Mouse (Mus musculus): Measurements from ENCODE around the gene Pfas. TPM values are rescaled to one million over a fixed set of nuclear protein-coding genes. Genes with fewer than 3 reads are reported as not detected.

Gene Pfas
- polyA plus RNA-seq (2016; fragmentation: Nextera tagmentation; extraction: Ambion mirVana): 70.5 and 72.8 TPM in 2 replicates

DNA sequence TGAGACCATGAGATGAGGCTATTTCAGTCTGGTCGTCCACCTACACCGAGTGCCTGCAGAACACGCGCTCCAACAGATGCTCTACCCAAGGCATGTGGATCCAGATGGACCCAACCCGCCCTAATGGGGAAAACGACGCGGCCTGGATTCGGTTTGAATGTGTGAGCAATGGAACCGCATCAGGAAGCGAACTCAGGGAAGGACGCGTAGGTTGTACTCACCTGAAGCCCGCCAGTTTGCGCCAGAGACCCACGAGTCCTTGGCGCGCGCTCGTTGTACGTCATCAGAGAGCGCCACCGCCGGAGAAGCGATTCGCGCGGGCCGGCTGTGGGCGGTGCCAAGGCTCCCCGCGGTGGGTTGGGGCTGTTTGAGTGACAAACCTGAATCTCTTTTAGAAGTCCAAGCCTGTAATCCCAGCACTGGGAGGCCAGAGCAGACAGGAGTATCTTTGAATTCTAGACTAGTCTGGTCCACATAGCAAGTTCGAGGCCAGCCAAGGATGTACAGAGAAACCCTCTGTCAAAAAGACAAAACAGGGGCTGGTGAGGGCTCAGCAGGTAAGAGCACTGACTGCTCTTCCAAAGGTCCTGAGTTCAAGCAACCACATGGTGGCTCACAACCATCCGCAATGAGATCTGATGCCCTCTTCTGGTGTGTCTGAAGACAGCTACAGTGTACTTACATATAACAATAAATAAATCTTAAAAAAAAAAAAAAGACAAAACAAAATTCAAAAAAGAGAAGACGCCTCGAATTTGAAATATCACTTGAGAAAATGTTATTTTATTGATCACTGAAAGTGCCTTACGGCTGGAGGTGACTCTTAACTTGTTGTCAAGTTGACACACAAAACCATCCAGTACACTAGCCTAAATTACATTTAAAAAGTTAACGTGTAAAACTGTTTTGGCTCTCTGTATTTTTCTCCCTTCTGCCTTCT lies at the start of gene Pfas:
Pfas (minus strand) TSS at position 279 of the 940 bp plus-strand sequence.
- peak; percentile 95 for DNase-seq (ENCODE audit: extremely low spot score, low spot score)
- 9% methylated on average over 38 of the region's 38 CpGs for WGBS
- H3K4me3 ChIP-seq: peak within 1 kb of the TSS; percentile 70
- H3K4me1 ChIP-seq: peaks cover 33% of the 10 kb centered on the region
- H3K27me3 ChIP-seq (ENCODE audit: poor library complexity, severe bottlenecking): no peaks in the 10 kb centered on the region
- peak within 1 kb of the TSS; percentile 90 for H3K27ac ChIP-seq
- H3K36me3 ChIP-seq (replicated peaks): peaks cover 29% of the 10 kb centered on the region
- H3K9me3 ChIP-seq: no peaks in the 10 kb centered on the region

DNA sequence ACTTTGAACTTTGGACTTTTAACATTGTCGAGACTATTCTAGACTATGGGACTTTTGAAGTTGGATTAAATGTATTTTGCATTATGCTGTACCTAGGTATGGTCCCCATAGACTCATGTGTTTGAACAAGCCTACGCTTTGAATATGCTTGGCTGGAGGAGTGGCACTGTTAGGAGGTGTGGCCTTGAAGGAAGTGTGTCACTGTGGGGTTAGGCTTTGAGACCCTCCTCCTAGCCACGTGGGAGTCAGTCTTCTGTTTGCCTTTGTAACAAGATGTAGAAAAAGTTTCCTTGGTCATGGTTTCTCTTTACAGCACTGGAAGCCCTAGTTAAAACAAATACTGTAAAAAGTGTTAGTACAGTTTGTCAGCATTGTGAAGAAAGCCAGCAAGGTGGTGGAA lies 45.6 kb upstream of the Pfas start:
- Histone ChIP-seq H3K4me3 (no peak overlapping the region; the same call in 1 of the 2 replicates), H3K27ac (no peak overlapping the region), H3K36me3 (replicated peaks) (peaks cover 57% of the 10 kb centered on the region), H3K4me1 (peaks cover 21% of the 10 kb centered on the region), H3K27me3 (ENCODE audit: poor library complexity, severe bottlenecking) (no peaks in the 10 kb centered on the region), H3K9me3 (no peaks in the 10 kb centered on the region)
- DNase-seq (ENCODE audit: extremely low spot score, low spot score): no peak
- WGBS: 78% methylated on average over 3 of the region's 3 CpGs

DNA sequence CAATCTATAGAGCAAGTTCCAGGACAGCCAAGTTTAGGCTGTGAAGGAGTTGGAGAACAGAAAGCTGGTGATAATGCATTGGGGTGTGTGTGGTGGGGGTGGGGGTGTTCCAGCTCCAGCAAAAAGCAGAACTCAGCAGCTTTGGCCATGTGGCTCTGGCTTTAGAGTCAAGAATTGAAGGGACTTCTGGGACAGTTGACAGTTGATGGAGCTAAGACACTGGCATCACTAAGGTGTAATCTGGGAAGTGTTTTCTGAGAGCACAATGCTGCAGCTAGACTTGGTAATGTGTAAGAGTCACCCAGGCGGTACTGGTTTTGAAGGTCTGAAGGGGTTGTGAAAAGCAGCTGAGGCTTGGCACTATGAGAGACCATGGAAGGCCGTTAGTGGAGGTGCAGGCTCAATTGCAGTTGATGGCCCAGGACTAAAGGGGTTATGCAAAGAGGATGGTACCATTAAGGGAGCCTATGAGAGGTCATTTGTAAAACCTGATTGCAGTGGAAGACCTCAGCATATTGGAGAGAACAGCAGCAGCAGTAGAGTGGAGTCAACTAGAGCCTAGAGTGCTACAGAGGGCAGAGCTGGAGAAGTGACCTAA lies 44.7 kb upstream of the Pfas start:
- Histone ChIP-seq H3K4me1 (peaks cover 18% of the 10 kb centered on the region), H3K9me3 (no peaks in the 10 kb centered on the region), H3K27me3 (ENCODE audit: poor library complexity, severe bottlenecking) (no peaks in the 10 kb centered on the region), H3K4me3 (no peak overlapping the region), H3K36me3 (replicated peaks) (peaks cover 67% of the 10 kb centered on the region), H3K27ac (no peak overlapping the region)
- no peak for DNase-seq (ENCODE audit: extremely low spot score, low spot score)
- 91% methylated on average over 2 of the region's 2 CpGs for WGBS

DNA sequence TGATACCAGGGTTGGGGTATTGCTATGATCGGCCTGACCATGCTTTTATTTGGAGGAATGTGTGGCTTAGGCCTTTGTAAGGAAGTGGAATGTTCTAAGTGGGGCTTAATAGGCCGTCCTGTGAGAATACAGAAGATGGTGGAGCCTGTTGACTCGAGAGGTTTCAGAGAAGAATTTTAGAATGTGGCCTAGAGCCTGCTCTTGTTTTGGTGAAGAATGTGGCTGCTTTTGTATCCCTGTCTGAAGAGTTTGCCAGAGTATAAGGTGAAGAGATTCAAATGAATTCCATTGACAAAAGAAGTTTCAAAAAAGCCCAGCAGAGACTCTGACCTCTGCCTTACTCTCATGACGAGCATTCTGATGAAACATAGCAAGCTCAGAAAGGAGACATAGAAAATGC lies 43.5 kb upstream of the Pfas start:
- DNase-seq (ENCODE audit: extremely low spot score, low spot score): no peak
- H3K9me3 ChIP-seq: no peaks in the 10 kb centered on the region
- peaks cover 30% of the 10 kb centered on the region for H3K4me1 ChIP-seq
- H3K4me3 ChIP-seq: no peak overlapping the region; the same call in 1 of the 2 replicates
- peaks cover 76% of the 10 kb centered on the region for H3K36me3 ChIP-seq (replicated peaks)
- WGBS: 80% methylated on average over 4 of the region's 4 CpGs
- H3K27ac ChIP-seq: no peak overlapping the region
- no peaks in the 10 kb centered on the region for H3K27me3 ChIP-seq (ENCODE audit: poor library complexity, severe bottlenecking)

DNA sequence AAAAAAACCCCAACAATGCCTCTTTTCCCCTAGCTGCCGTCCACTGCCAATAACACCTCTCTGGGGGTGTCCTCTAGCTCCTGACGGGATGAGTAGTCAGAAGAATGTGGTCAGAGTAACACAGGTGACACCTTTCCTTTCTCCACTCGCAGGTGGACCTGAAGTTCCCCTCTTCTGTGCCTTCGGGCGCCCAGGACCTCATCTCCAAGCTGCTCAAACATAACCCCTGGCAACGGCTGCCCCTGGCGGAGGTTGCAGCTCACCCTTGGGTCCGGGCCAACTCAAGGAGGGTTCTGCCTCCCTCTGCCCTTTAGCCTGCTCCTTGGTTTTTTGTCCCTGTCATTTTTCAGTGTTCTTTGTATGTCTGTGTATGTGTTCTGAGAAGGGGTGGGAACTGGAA lies 42.5 kb upstream of the Pfas start:
- Histone ChIP-seq H3K9me3 (no peaks in the 10 kb centered on the region), H3K27me3 (ENCODE audit: poor library complexity, severe bottlenecking) (no peaks in the 10 kb centered on the region), H3K4me1 (peaks cover 35% of the 10 kb centered on the region), H3K27ac (no peak overlapping the region), H3K36me3 (replicated peaks) (peaks cover 76% of the 10 kb centered on the region), H3K4me3 (no peak overlapping the region)
- 92% methylated on average over 8 of the region's 8 CpGs for WGBS
- DNase-seq (ENCODE audit: extremely low spot score, low spot score): no peak

DNA sequence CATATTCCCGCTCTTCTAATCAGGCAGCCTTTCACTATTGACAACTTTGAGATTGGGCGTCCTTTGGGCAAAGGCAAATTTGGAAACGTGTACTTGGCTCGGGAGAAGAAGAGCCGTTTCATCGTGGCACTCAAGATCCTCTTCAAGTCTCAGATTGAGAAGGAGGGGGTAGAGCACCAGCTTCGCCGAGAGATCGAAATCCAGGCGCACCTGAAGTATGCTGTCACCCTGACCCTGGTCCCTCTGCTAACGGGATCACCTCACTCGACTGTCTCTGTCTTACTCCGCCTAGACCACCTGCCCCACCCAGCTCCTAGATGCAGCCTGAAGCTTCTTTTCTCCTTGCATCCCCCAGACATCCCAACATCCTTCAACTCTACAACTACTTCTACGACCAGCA lies 39.9 kb upstream of the Pfas start:
- H3K9me3 ChIP-seq: no peaks in the 10 kb centered on the region
- peak overlapping the region; percentile 67; the same call in 1 of the 2 replicates for H3K4me3 ChIP-seq
- DNase-seq (ENCODE audit: extremely low spot score, low spot score): no peak
- WGBS: 94% methylated on average over 14 of the region's 14 CpGs
- no peak overlapping the region for H3K27ac ChIP-seq
- no peaks in the 10 kb centered on the region for H3K27me3 ChIP-seq (ENCODE audit: poor library complexity, severe bottlenecking)
- peaks cover 62% of the 10 kb centered on the region for H3K36me3 ChIP-seq (replicated peaks)
- peaks cover 35% of the 10 kb centered on the region for H3K4me1 ChIP-seq

DNA sequence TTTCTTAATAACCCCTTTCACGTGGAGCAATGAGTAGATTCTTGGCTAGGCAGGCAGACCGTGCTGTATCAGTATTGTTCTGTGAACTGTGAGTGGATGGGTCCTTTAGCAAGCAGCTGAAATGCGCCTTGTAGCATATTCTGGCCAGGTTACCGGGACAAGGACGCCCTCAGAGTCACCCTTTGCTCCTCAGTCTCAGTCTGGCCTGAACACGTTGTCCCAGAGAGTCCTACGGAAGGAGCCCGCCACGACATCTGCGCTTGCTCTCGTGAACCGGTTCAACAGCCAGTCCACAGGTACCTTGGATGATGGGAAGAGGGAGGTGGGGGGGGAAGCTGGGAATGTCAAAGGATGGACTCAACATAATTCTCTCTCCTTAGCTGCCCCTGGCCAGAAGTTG lies 39.3 kb upstream of the Pfas start:
- Histone ChIP-seq H3K27me3 (ENCODE audit: poor library complexity, severe bottlenecking) (no peaks in the 10 kb centered on the region), H3K36me3 (replicated peaks) (peaks cover 56% of the 10 kb centered on the region)
- 91% methylated on average over 12 of the region's 12 CpGs for WGBS

DNA sequence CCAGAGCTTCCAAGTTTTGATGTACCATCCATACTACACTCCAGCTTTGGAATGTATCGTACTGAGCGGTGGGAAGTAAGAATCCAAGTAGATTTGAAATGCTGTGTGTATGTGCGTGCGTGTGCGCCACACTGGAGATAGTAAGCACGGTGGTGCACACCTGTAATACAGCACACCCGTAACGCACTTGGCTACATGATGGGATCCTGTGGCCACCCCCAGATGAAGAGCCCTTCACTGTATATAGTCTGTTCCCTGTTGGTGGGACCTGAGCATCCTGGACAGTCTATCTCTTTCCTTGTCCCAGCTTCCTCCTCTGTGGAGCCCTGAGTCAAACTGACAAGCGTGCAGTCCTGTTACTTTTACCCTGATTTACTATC lies 38.1 kb upstream of the Pfas start:
- Histone ChIP-seq H3K4me1 (peaks cover 35% of the 10 kb centered on the region), H3K27me3 (ENCODE audit: poor library complexity, severe bottlenecking) (no peaks in the 10 kb centered on the region), H3K4me3 (peak overlapping the region; percentile 67), H3K36me3 (replicated peaks) (peaks cover 44% of the 10 kb centered on the region), H3K9me3 (no peaks in the 10 kb centered on the region), H3K27ac (peak overlapping the region; percentile 96)
- 19% methylated on average over 9 of the region's 9 CpGs for WGBS
- no peak for DNase-seq (ENCODE audit: extremely low spot score, low spot score)

More for the DNA sequence above, 39.3 kb upstream of the Pfas start:
- no peaks in the 10 kb centered on the region for H3K9me3 ChIP-seq
- no peak for DNase-seq (ENCODE audit: extremely low spot score, low spot score)
- no peak overlapping the region for H3K27ac ChIP-seq
- peak overlapping the region; percentile 67 for H3K4me3 ChIP-seq
- peaks cover 35% of the 10 kb centered on the region for H3K4me1 ChIP-seq

DNA sequence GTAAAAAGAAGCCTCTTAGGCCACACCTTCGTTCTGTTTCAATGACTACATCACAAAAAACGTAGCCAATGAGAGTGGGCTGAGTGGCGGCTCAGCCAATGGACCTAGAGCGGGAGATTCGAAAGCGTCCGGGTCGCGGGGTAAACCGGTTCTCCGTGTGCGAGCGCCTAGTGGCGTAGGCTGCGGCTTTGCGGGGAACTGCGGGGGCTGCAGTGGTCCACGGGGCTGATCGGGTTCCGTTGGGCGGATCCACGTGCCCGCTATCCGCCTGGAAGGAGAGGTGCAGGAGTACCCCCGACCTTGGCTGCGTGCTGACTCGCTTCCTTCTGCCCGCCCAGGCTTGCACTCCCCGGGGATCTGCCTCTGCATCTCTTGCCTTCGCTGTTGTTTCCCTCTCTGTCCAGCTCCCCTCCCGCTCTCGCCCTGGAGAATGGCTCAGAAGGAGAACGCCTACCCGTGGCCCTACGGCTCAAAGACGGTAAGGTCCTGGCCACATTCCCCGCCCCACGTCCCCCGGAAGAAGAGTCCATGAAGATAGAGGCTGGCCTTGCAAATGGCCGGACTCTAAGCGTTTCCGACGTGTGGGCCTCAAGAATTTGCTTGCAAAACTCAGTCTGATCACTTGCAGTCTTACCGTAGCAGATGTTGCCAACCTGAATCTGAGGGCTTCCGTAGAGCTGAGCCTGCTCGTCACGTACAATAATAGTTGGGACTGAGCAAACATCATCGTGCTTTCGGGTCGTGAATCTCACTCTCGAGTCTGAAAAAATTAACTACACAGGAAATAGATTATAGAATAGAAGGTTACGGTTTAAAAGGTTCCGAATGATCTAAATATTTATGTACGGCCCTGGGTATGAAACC lies 37.5 kb upstream of the Pfas start, which contains the start of gene Aurkb:
Aurkb (plus strand) TSS at position 117 of the 864 bp plus-strand sequence.
- Histone ChIP-seq H3K36me3 (replicated peaks) (peaks cover 38% of the 10 kb centered on the region), H3K4me1 (peaks cover 34% of the 10 kb centered on the region), H3K9me3 (no peaks in the 10 kb centered on the region), H3K27me3 (ENCODE audit: poor library complexity, severe bottlenecking) (no peaks in the 10 kb centered on the region), H3K27ac (peak within 1 kb of the TSS; percentile 96), H3K4me3 (peak within 1 kb of the TSS; percentile 67)
- DNase-seq (ENCODE audit: extremely low spot score, low spot score): peak; percentile 90
- WGBS: under 1% methylated on average over 54 of the region's 54 CpGs

DNA sequence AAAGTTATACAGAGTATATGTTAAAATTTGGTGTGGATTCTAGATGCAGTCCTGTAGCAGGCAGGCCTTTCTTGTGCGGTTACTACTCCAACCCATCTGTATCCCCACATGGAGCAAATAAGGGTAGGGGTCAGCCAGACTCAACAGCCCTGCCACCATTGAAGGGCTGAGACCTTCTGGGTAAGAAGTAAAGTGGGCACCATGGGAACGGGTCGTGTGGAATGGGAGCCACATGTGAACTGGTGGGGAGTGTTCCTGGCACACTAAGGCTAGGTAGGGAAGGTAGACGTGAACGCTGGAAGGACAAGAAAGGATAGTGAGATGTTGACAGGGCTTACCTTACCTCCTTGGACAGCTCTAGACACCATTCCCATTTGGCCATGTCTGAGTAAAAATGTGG lies 29.9 kb upstream of the Pfas start:
- H3K27ac ChIP-seq: no peak overlapping the region
- DNase-seq (ENCODE audit: extremely low spot score, low spot score): no peak
- H3K9me3 ChIP-seq: no peaks in the 10 kb centered on the region
- H3K36me3 ChIP-seq (replicated peaks): peaks cover 33% of the 10 kb centered on the region
- no peaks in the 10 kb centered on the region for H3K27me3 ChIP-seq (ENCODE audit: poor library complexity, severe bottlenecking)
- 76% methylated on average over 5 of the region's 5 CpGs for WGBS
- peak overlapping the region; percentile 64 for H3K4me3 ChIP-seq
- peaks cover 35% of the 10 kb centered on the region for H3K4me1 ChIP-seq

DNA sequence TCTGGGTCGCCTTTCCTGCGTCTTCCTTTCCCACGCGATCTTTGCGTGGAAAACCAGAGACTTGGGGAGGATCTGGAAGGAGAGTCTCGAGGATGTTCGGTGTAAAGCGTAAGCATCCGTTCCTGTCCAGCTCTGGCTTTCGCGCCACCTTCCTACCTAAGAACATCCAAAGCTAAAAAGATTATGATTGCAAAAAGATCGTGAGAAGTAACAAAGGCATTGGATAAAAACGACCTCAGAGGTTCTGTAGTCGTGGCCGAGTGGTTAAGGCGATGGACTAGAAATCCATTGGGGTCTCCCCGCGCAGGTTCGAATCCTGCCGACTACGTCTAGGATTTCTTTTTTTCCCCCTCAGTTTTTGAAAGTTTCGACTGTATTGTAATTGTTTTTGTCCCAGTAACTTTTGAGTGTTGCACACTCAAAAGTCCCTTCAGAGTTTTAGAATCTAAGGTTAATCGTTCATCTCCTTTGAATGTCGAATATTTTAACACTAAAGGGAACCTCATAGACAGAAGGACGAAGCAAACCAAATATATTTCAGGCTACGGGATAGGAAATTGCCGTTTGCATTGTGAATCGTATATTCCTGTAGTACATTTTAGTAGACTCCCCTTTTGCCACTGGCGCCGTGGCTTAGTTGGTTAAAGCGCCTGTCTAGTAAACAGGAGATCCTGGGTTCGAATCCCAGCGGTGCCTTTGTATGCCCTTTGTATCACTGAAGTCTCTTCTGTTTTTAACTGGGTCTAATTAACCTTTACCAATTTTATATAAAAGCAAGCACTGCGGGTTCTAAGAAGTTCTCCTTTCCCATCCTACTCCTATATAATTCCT lies 29.2 kb upstream of the Pfas start:
- under 1% methylated on average over 34 of the region's 34 CpGs for WGBS
- DNase-seq (ENCODE audit: extremely low spot score, low spot score): peak; percentile 89
- Histone ChIP-seq H3K9me3 (no peaks in the 10 kb centered on the region), H3K27me3 (ENCODE audit: poor library complexity, severe bottlenecking) (no peaks in the 10 kb centered on the region), H3K36me3 (replicated peaks) (peaks cover 40% of the 10 kb centered on the region), H3K4me3 (peak overlapping the region; percentile 64), H3K27ac (peak overlapping the region; percentile 87), H3K4me1 (peaks cover 35% of the 10 kb centered on the region)
